Mouse (Mus musculus): ENCODE results near the gene Zfp366. TPM values are rescaled to one million over a fixed set of nuclear protein-coding genes. Genes with fewer than 3 reads are reported as not detected.

Zfp366 gene
- polyA plus RNA-seq, 1 experiment from 2014 or later = 0.36 TPM

DNA sequence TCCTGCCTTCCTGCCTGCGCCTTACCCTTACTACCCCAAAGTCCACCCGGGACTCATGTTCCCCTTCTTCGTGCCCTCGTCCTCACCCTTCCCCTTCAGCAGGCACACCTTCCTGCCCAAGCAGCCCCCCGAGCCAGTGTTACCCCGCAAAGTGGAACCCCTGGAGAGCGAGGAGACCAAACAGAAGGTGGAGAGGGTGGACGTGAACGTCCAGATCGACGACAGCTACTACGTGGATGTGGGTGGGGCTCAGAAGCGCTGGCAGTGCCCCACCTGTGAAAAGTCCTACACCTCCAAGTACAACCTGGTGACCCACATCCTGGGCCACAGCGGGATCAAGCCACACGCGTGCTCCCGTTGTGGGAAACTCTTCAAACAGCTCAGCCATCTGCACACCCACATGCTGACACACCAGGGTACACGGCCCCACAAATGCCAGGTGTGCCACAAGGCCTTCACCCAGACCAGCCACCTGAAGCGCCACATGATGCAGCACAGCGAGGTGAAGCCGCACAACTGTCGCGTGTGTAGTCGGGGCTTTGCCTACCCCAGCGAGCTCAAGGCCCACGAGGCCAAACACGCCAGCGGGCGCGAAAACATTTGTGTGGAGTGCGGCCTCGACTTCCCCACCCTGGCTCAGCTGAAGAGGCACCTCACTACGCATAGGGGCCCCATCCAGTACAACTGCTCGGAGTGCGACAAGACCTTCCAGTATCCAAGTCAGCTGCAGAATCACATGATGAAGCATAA, 44.4 kb downstream of the Zfp366 start:
- Histone ChIP-seq H3K4me3 (no peak overlapping the region), H3K36me3 (no peaks in the 10 kb centered on the region), H3K27me3 (replicated peaks) (no peaks in the 10 kb centered on the region), H3K4me1 (replicated peaks) (peaks cover 48% of the 10 kb centered on the region), H3K4me2 (no peak overlapping the region), H3K9ac (no peak overlapping the region), H3K9me3 (replicated peaks) (no peaks in the 10 kb centered on the region), H3K27ac (ENCODE audit: poor library complexity, severe bottlenecking) (no peak overlapping the region; the same call in 1 of the 2 replicates)
- ATAC-seq (ENCODE audit: insufficient number of reproducible peaks, low FRiP score) = 0 out of 2 replicates have a peak, but pooled peaks have one; percentile 17
- WGBS = 92% methylated on average over 35 of the region's 35 CpGs

GRCm38 (mm10) chr13:99229641-99230494, 45.2 kb downstream of the Zfp366 start:
- Histone ChIP-seq H3K4me3 (no peak overlapping the region), H3K4me1 (replicated peaks) (peaks cover 45% of the 10 kb centered on the region), H3K9me3 (replicated peaks) (no peaks in the 10 kb centered on the region), H3K36me3 (no peaks in the 10 kb centered on the region), H3K9ac (no peak overlapping the region), H3K4me2 (no peak overlapping the region), H3K27ac (ENCODE audit: poor library complexity, severe bottlenecking) (peak overlapping the region; percentile 11; the same call in 1 of the 2 replicates), H3K27me3 (replicated peaks) (no peaks in the 10 kb centered on the region)
- no peak for ATAC-seq (ENCODE audit: insufficient number of reproducible peaks, low FRiP score)
- WGBS = 71% methylated on average over 9 of the region's 9 CpGs

GRCm38 (mm10) chr13:99230495-99230868, 45.9 kb downstream of the Zfp366 start:
- 38% methylated on average over 3 of the region's 3 CpGs for WGBS
- Histone ChIP-seq H3K4me1 (replicated peaks) (peaks cover 39% of the 10 kb centered on the region), H3K4me2 (no peak overlapping the region), H3K36me3 (no peaks in the 10 kb centered on the region), H3K27ac (ENCODE audit: poor library complexity, severe bottlenecking) (peak overlapping the region; percentile 51), H3K27me3 (replicated peaks) (no peaks in the 10 kb centered on the region), H3K9ac (no peak overlapping the region), H3K4me3 (no peak overlapping the region), H3K9me3 (replicated peaks) (no peaks in the 10 kb centered on the region)
- no peak for ATAC-seq (ENCODE audit: insufficient number of reproducible peaks, low FRiP score)

DNA sequence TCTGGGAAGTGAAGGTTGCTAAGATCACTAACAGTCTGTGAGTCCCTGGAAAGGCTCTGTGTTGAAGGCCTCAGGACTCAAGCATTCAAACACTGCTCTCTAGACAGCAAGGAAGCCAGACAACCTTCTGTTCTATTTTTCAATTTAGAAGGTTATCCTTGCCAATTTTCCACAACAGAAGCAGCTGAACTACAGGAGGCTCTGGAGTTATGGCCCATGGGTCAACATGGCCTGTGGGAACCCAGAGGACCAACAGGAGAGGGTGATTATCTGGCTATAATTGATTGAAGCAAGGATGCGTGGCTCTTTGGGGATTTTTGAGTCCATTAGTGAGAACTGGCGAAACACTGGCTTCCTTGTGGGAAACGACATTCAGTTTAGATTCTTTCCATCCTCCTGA, 48.7 kb downstream of the Zfp366 start:
- H3K9me3 ChIP-seq (replicated peaks) = no peaks in the 10 kb centered on the region
- no peak for ATAC-seq (ENCODE audit: insufficient number of reproducible peaks, low FRiP score)
- H3K4me3 ChIP-seq = no peak overlapping the region
- 76% methylated on average over 3 of the region's 3 CpGs for WGBS
- no peaks in the 10 kb centered on the region for H3K27me3 ChIP-seq (replicated peaks)
- no peak overlapping the region for H3K9ac ChIP-seq
- no peak overlapping the region for H3K4me2 ChIP-seq
- H3K27ac ChIP-seq (ENCODE audit: poor library complexity, severe bottlenecking) = no peak overlapping the region
- H3K4me1 ChIP-seq (replicated peaks) = peaks cover 39% of the 10 kb centered on the region
- H3K36me3 ChIP-seq = no peaks in the 10 kb centered on the region

DNA sequence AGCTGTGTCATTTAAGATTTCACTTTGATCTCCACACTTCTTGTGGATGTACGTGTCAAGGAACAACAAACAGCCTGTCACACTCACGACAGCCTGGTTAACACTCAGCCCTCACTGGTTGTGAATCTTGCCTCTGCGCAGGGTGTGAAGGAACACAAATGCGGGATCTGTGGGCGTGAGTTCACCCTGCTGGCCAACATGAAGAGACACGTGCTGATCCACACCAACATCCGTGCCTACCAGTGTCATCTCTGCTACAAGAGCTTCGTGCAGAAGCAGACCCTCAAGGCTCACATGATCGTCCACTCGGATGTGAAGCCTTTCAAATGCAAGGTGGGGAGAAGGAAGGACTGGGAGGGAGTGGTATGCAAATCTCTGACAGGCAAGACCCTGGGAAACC, 49.3 kb downstream of the Zfp366 start:
- Histone ChIP-seq H3K36me3 (no peaks in the 10 kb centered on the region), H3K27me3 (replicated peaks) (no peaks in the 10 kb centered on the region), H3K4me1 (replicated peaks) (peaks cover 45% of the 10 kb centered on the region), H3K4me3 (no peak overlapping the region), H3K27ac (ENCODE audit: poor library complexity, severe bottlenecking) (no peak overlapping the region), H3K9ac (no peak overlapping the region), H3K4me2 (no peak overlapping the region), H3K9me3 (replicated peaks) (no peaks in the 10 kb centered on the region)
- ATAC-seq (ENCODE audit: insufficient number of reproducible peaks, low FRiP score) = no peak
- 68% methylated on average over 10 of the region's 10 CpGs for WGBS

DNA sequence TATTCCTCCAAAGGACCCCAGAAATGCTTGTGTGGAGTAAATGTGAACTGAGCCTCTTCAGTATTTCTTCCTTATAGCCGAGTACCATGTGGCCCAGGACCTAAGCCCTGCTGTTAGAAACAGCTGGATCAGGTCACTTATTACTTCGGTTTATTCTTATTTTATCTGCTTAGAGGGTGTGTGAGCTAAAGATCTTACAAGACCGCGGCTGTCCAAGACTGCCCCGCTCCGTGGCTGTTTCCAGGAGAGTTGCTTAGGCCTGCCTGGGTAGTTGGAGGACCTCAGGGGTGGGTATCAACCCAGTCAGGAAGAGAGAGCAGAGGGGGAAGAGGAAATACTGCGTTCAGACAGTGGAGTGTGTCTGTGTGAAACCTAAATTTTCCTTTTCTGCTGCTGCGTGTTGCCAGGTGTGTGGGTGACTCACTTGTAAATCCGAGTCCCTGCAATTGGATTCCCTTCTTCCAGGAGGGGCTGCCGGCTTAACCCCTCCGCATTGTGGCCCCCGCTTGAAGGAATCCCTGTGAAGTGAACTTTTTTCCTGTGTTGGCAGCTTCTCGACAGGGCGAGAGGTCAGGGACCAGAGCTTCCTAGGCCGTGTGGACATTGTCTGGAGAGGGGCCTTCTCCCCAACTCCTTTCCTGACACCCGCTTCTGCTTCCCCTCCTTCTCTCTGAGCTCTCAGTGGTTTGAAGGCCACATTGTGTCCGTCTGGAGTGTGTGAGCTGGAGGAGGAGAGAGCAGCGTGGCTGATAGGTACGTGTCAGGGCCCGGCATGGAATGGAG, 51.0 kb downstream of the Zfp366 start:
- H3K9me3 ChIP-seq (replicated peaks) = no peaks in the 10 kb centered on the region
- no peak overlapping the region for H3K4me2 ChIP-seq
- H3K36me3 ChIP-seq = no peaks in the 10 kb centered on the region
- ATAC-seq (ENCODE audit: insufficient number of reproducible peaks, low FRiP score) = no peak
- WGBS = 60% methylated on average over 20 of the region's 20 CpGs
- H3K4me1 ChIP-seq (replicated peaks) = peaks cover 44% of the 10 kb centered on the region
- no peak overlapping the region for H3K4me3 ChIP-seq
- H3K27ac ChIP-seq (ENCODE audit: poor library complexity, severe bottlenecking) = peak overlapping the region; percentile 47
- no peaks in the 10 kb centered on the region for H3K27me3 ChIP-seq (replicated peaks)
- no peak overlapping the region for H3K9ac ChIP-seq

DNA sequence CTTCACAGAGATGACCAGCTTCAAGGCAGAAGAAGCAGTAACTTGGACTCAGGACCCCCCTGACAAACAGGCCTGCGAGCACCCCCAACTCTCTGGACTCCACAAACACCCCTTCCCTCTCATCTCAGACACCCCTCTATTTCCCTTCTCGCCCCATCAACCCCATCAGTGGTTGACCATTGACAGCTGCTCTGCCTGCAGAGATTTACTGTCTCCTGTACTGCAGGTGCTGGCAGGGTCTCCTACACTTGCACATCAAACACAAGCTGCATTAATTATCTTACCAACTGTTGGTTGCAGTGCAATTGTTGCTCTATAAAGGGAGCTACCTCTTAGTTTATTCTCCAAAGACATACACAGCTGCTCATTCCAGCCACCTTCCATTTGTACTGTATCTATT, 51.6 kb downstream of the Zfp366 start:
- 71% methylated on average over 2 of the region's 2 CpGs for WGBS

DNA sequence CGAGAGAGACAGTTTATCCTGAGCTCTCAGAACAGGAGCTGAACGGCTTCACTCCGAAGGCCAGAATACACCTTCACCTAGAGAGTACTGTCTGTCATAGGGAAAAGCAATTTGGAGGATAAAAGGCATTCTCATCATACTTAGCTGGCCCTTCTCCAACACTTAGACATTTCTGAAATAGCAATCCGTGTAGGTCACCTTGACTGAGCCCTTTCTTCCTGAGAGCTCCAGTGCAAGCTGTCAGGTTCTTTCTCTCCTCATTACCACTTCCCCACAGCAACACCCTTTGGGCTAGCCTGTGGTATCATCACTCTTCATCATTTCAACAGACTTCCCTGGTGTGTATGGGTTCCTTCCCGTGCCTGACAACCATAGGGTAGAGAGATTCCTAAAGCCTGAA, 52.5 kb downstream of the Zfp366 start:
- Histone ChIP-seq H3K27ac (ENCODE audit: poor library complexity, severe bottlenecking) (peak overlapping the region; percentile 94), H3K9ac (no peak overlapping the region), H3K4me2 (no peak overlapping the region), H3K4me3 (no peak overlapping the region), H3K9me3 (replicated peaks) (no peaks in the 10 kb centered on the region), H3K36me3 (no peaks in the 10 kb centered on the region), H3K27me3 (replicated peaks) (no peaks in the 10 kb centered on the region), H3K4me1 (replicated peaks) (peaks cover 43% of the 10 kb centered on the region)
- ATAC-seq (ENCODE audit: insufficient number of reproducible peaks, low FRiP score) = no peak
- WGBS = 50% methylated on average over 5 of the region's 5 CpGs

More for the DNA sequence above, 51.6 kb downstream of the Zfp366 start:
- H3K36me3 ChIP-seq = no peaks in the 10 kb centered on the region
- no peak overlapping the region for H3K4me2 ChIP-seq
- no peaks in the 10 kb centered on the region for H3K9me3 ChIP-seq (replicated peaks)
- no peak overlapping the region for H3K4me3 ChIP-seq
- ATAC-seq (ENCODE audit: insufficient number of reproducible peaks, low FRiP score) = no peak
- H3K9ac ChIP-seq = no peak overlapping the region
- peak overlapping the region; percentile 47 for H3K27ac ChIP-seq (ENCODE audit: poor library complexity, severe bottlenecking)
- peaks cover 43% of the 10 kb centered on the region for H3K4me1 ChIP-seq (replicated peaks)
- H3K27me3 ChIP-seq (replicated peaks) = no peaks in the 10 kb centered on the region

- Histone ChIP-seq H3K27ac (ENCODE audit: poor library complexity, severe bottlenecking) (peak overlapping the region; percentile 94), H3K4me3 (no peak overlapping the region), H3K9me3 (replicated peaks) (no peaks in the 10 kb centered on the region), H3K4me1 (replicated peaks) (peaks cover 43% of the 10 kb centered on the region), H3K9ac (no peak overlapping the region), H3K36me3 (no peaks in the 10 kb centered on the region), H3K4me2 (no peak overlapping the region), H3K27me3 (replicated peaks) (no peaks in the 10 kb centered on the region)
- ATAC-seq (ENCODE audit: insufficient number of reproducible peaks, low FRiP score) = no peak
- WGBS = 68% methylated on average over 1 of the region's 1 CpGs
These were observed 53.2 kb downstream of the Zfp366 start for GRCm38 (mm10) chr13:99237841-99238216.

DNA sequence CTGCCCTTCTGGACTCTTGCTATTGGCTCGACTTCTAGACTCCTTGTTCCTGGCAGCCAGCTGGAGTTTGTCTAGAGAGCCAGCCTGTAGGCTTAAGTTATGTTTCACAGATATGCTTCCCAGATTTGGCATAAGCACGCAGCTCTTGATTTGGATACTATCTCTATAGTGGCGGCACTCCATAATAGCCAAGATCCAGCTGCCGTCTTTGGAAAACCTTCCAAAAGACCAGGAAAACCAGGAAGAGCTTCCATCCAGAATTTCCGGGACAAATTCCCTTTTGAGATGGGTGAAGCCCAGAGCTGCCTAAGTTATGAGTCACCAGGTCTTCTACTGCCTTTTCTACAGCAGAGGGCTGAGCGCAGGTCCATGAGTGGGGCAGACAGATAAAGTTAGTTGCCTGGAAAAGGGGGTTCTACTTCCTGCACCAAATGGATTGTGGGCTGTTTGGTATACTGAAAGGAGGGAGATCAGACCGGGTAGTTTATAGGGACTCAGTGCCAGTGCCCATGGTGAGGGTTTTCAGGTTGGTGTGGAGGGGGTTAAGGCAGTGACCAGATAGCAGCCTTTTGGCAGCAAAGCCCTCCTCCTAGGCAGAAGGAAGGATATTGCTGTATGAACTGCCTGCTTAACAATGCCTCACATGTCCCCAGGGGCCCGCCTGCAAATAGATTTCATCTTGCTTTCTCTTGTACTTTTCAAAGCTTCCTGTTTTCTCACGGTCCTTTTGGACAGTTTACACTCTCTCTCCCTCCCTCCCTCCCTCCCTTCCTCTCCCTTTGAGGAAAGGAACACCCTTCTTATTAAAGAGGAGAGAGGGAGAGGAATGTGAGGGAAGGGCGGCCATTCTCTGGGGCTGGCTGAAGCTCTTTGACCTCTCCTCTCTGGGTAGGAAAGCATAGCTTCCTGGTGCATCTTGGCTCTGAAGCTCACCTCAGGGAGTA, 53.9 kb downstream of the Zfp366 start:
- Histone ChIP-seq H3K36me3 (no peaks in the 10 kb centered on the region), H3K4me2 (peak overlapping the region; percentile 12; the same call in 1 of the 2 replicates), H3K4me1 (replicated peaks) (peaks cover 43% of the 10 kb centered on the region), H3K9ac (no peak overlapping the region), H3K4me3 (no peak overlapping the region), H3K27me3 (replicated peaks) (no peaks in the 10 kb centered on the region), H3K9me3 (replicated peaks) (no peaks in the 10 kb centered on the region), H3K27ac (ENCODE audit: poor library complexity, severe bottlenecking) (peak overlapping the region; percentile 94)
- 23% methylated on average over 10 of the region's 10 CpGs for WGBS
- peak; percentile 78 for ATAC-seq (ENCODE audit: insufficient number of reproducible peaks, low FRiP score)

Data from heart, embryonic 12.5 days (tissue).